Mouse (Mus musculus) neural tube, embryonic 14.5 days (tissue): ENCODE results near the gene Gm13694. TPM values are rescaled to one million over a fixed set of nuclear protein-coding genes. Genes with fewer than 3 reads are reported as not detected.

Experiments
- ATAC-seq: fragments of 200-750 bp; cut with Nextera tagmentation; 2 replicates; pipeline ENCODE4 v1.8.0; 2017; ENCODE audit warnings: low read depth, mild to moderate bottlenecking, moderate TSS enrichment, moderate library complexity
- H3K27ac ChIP-seq: fragments of 300-500 bp; sonication (generic); 2 replicates; pipeline ENCODE4 v1.5.1; 2014; ENCODE audit warnings: low read depth, mild to moderate bottlenecking, control low read depth, low read length, moderate library complexity, mixed read lengths
- H3K27me3 ChIP-seq: fragments of 300-500 bp; sonication (generic); 2 replicates; pipeline ENCODE4 v1.6.1; 2014; ENCODE audit warnings: low read length; ENCODE audit not compliant: control insufficient read depth, insufficient read depth
- H3K36me3 ChIP-seq: fragments of 300-500 bp; sonication (generic); 2 replicates; pipeline ENCODE4 v1.6.1; 2014; ENCODE audit warnings: low read length, mixed read lengths; ENCODE audit not compliant: control insufficient read depth, insufficient read depth
- H3K4me1 ChIP-seq: fragments of 300-500 bp; sonication (generic); 2 replicates; pipeline ENCODE4 v1.6.1; 2014; ENCODE audit warnings: low read length; ENCODE audit not compliant: control insufficient read depth, insufficient read depth
- H3K4me2 ChIP-seq: fragments of 300-500 bp; sonication (generic); 2 replicates; pipeline ENCODE4 v1.6.1; 2014; ENCODE audit warnings: mild to moderate bottlenecking, low read depth, low read length, control low read depth
- H3K4me3 ChIP-seq: fragments of 300-500 bp; sonication (generic); 2 replicates; pipeline ENCODE4 v1.5.1; 2014; ENCODE audit warnings: low read depth, low read length, control low read depth, mixed read lengths
- H3K9ac ChIP-seq: fragments of 300-500 bp; sonication (generic); replicated peaks from 2 replicates; pipeline ENCODE4 v1.6.1; 2014; ENCODE audit warnings: low read depth, mild to moderate bottlenecking, control low read depth, low read length, mixed read lengths
- H3K9me3 ChIP-seq: fragments of 300-500 bp; sonication (generic); 2 replicates; pipeline ENCODE4 v1.6.1; 2016; ENCODE audit warnings: low read length; ENCODE audit not compliant: control insufficient read depth
- WGBS: fragments of 180-500 bp; shearing (Covaris S2); extraction: QIAGEN DNeasy Blood & Tissue Kit; methylation state at CpG from one replicate; pipeline ENCODE4 v1.1.7; 2014; 5-methylcytosine and 5-hydroxymethylcytosine counted together
- polyA plus RNA-seq: library from polyadenylated mRNA; unstranded; fragments of >200 nt; fragmentation: Nextera tagmentation; extraction: Ambion mirVana; gene quantifications from 2 replicates; pipeline ENCODE4 v1.2.1, GENCODE M21; 2014

Gm13694 gene
- polyA plus RNA-seq, 1 experiment from 2014 or later: not detected

- H3K27me3 ChIP-seq: no peaks in the 10 kb centered on the region
- H3K36me3 ChIP-seq: no peaks in the 10 kb centered on the region
- no peak overlapping the region for H3K9ac ChIP-seq
- H3K4me1 ChIP-seq: no peaks in the 10 kb centered on the region
- WGBS: 70% methylated on average over 8 of the region's 8 CpGs
- ATAC-seq: no peak
- no peak overlapping the region for H3K4me3 ChIP-seq
- H3K4me2 ChIP-seq: no peak overlapping the region
- no peaks in the 10 kb centered on the region for H3K9me3 ChIP-seq
- no peak overlapping the region for H3K27ac ChIP-seq
Measured at GRCm38 (mm10) chr2:84019519-84020305, 41.0 kb downstream of the Gm13694 start.

- Histone ChIP-seq H3K4me1 (no peaks in the 10 kb centered on the region), H3K9me3 (no peaks in the 10 kb centered on the region), H3K27me3 (no peaks in the 10 kb centered on the region), H3K27ac (no peak overlapping the region), H3K4me3 (no peak overlapping the region), H3K9ac (no peak overlapping the region), H3K4me2 (no peak overlapping the region), H3K36me3 (no peaks in the 10 kb centered on the region)
- WGBS: 88% methylated on average over 2 of the region's 2 CpGs
- ATAC-seq: no peak
Measured at GRCm38 (mm10) chr2:84021930-84022329, 43.2 kb downstream of the Gm13694 start.

GRCm38 (mm10) chr2:84022905-84023304 lies 44.2 kb downstream of the Gm13694 start:
- Histone ChIP-seq H3K9ac (no peak overlapping the region), H3K4me3 (no peak overlapping the region), H3K27ac (no peak overlapping the region), H3K4me1 (no peaks in the 10 kb centered on the region), H3K36me3 (no peaks in the 10 kb centered on the region), H3K4me2 (no peak overlapping the region), H3K27me3 (no peaks in the 10 kb centered on the region), H3K9me3 (no peaks in the 10 kb centered on the region)
- 85% methylated on average over 2 of the region's 2 CpGs for WGBS
- ATAC-seq: no peak

- Histone ChIP-seq H3K4me1 (no peaks in the 10 kb centered on the region), H3K9ac (no peak overlapping the region), H3K9me3 (no peaks in the 10 kb centered on the region), H3K4me2 (no peak overlapping the region), H3K27ac (no peak overlapping the region), H3K27me3 (no peaks in the 10 kb centered on the region), H3K36me3 (no peaks in the 10 kb centered on the region), H3K4me3 (no peak overlapping the region)
- WGBS: 82% methylated on average over 2 of the region's 2 CpGs
- no peak for ATAC-seq
Measured at GRCm38 (mm10) chr2:84023319-84023718, 44.6 kb downstream of the Gm13694 start.

GRCm38 (mm10) chr2:84025217-84025616 lies 46.5 kb downstream of the Gm13694 start:
- peak; percentile 28; the same call in 1 of the 2 replicates for ATAC-seq
- WGBS: 64% methylated on average over 4 of the region's 4 CpGs

More at GRCm38 (mm10) chr2:84025217-84025616, 46.5 kb downstream of the Gm13694 start:
- Histone ChIP-seq H3K9me3 (no peaks in the 10 kb centered on the region), H3K4me3 (no peak overlapping the region), H3K27ac (no peak overlapping the region), H3K4me1 (no peaks in the 10 kb centered on the region), H3K4me2 (no peak overlapping the region), H3K27me3 (no peaks in the 10 kb centered on the region), H3K36me3 (no peaks in the 10 kb centered on the region), H3K9ac (no peak overlapping the region)

Other genes with a start within 250 kb of the Gm13694 start
- gene Fam171b, start 166.3 kb upstream of the Gm13694 start, polyA plus RNA-seq: 98.7 and 110 TPM in 2 replicates
- not detected in 2 replicates for gene Zswim2, start 37.7 kb upstream of the Gm13694 start, polyA plus RNA-seq
- not detected in 2 replicates for gene Gm13698, start 23.2 kb upstream of the Gm13694 start, polyA plus RNA-seq
- gene Gm13693, start 17.4 kb upstream of the Gm13694 start, polyA plus RNA-seq: not detected in 2 replicates
- gene Gm13695, start 11.6 kb upstream of the Gm13694 start, polyA plus RNA-seq: not detected in 2 replicates
- gene Gm13696, start 5.8 kb upstream of the Gm13694 start, polyA plus RNA-seq: not detected in 2 replicates
- gene Gm13697, start 5.8 kb downstream of the Gm13694 start, polyA plus RNA-seq: not detected in 2 replicates
- not detected in 2 replicates for gene Gm13691, start 11.6 kb downstream of the Gm13694 start, polyA plus RNA-seq